Mouse (Mus musculus): ENCODE measurements at regions not wholly inside any gene's neighbourhood (a gene's known extent, or its start where the extent isn't known, plus 50 kb on each side); places are given as distances from the start of the nearest gene placed in this dataset.
A peak's percentile ranks its signal among the peaks of the same experiment; 100 is the strongest.
"Not testable (repeated sequence)": the region's sequence is repeated elsewhere in the genome, so short reads cannot be mapped to it uniquely, and the experiment has no call there.

GRCm38 (mm10) chr17:17197229-17197628 is 76.0 kb downstream of the Zfp97 start:
- not testable (repeated sequence) for ATAC-seq (ENCODE audit: extremely low read depth, insufficient number of reproducible peaks, low FRiP score, low TSS enrichment); H3K27me3 ChIP-seq (replicated peaks); H3K4me2 ChIP-seq; H3K4me1 ChIP-seq; H3K9ac ChIP-seq; H3K27ac ChIP-seq (replicated peaks); H3K4me3 ChIP-seq
- WGBS = 100% methylated on average over 1 of the region's 2 CpGs
- H3K9me3 ChIP-seq = peaks cover 48% of the 10 kb centered on the region
- peaks cover 51% of the 10 kb centered on the region for H3K36me3 ChIP-seq

DNA sequence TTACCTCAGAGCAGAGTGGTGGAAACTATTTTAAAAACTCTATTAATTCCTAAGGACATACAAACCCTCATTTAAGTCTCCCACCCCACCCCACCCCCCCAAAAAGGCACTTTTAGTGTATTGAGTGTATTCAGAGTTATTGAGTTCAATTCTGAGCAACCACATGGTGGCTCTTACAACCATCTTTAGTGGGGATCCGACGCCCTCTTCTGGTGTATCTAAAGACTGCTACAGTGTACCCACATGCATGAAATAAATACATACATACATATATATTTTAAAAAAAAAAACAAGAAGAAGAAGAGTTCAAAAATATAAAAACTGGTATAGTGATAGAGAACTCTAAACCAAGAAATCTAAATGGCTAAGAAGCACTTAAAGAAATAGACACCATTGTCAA is 107.9 kb downstream of the Zfp97 start:
- Histone ChIP-seq H3K4me1 (no peaks in the 10 kb centered on the region), H3K4me3 (no peak overlapping the region), H3K27ac (replicated peaks) (no peak overlapping the region), H3K4me2 (no peak overlapping the region), H3K36me3 (no peaks in the 10 kb centered on the region), H3K27me3 (replicated peaks) (no peaks in the 10 kb centered on the region), H3K9ac (no peak overlapping the region), H3K9me3 (no peaks in the 10 kb centered on the region)
- 15% methylated on average over 2 of the region's 2 CpGs for WGBS
- no peak for ATAC-seq (ENCODE audit: extremely low read depth, insufficient number of reproducible peaks, low FRiP score, low TSS enrichment)

DNA sequence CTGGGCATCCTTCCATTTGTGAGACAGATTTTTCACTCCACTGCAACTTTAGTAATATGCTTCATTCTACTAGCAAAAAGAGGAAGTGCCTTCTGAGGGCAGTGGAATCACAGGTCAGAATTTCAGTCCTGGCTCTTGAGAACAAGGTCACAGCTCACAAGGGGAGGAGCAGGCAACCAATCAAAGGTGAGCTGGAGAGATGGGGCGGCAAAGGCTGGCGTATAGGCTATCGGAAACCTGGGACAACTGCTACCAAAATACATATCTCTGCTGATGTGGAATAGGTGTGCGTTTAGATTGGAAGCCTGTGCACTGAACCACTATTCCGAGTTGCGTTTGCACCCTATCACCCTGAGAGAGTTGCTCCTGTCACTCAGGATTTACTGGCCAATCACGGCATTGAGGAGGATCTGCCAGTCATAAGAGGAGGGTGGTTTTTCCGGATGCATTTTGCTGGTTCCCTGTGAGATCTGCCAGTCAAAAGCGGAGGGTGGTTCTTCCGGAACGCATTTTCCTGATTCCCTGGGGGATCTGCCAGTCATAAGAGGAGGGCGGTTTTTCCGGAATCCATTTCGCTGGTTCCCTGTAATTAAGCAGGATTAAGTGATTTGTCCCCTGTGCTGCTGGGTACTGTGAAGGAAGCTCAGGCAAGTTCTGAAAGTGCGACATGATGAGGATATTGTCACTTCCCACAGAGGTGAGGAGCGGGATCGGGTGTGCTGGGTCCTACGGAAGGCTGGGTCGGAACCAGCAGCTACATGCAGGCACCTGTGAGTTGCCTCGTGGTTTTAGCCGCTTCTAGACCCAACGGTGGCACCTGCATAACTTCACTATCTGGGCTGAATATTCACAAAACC is 113.3 kb downstream of the Zfp97 start:
- H3K9me3 ChIP-seq = not testable (repeated sequence)
- H3K9ac ChIP-seq = peak overlapping the region; percentile 84
- under 1% methylated on average over 22 of the region's 22 CpGs for WGBS

DNA sequence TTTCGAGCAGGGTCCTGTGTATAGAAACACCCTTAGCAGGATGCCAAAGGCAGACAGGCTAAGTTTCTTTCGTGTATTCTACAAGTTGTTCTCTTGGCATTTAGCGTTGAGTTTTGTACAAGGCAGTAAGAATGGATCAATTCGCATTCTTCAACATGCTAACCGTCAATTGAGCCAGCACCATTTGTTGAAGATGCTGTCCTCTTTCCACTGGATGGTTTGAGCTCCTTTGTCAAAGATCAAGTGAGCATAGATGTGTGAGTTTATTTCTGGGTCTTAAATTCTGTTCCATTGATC is 113.9 kb downstream of the Zfp97 start:
- Histone ChIP-seq H3K9ac (peak overlapping the region; percentile 84), H3K4me2 (peak overlapping the region; percentile 77), H3K4me3 (peak overlapping the region; percentile 68), H3K27ac (replicated peaks) (peak overlapping the region; percentile 67; the same call in 1 of the 2 replicates)
- H3K4me1 ChIP-seq; H3K9me3 ChIP-seq; H3K27me3 ChIP-seq (replicated peaks); ATAC-seq (ENCODE audit: extremely low read depth, insufficient number of reproducible peaks, low FRiP score, low TSS enrichment); H3K36me3 ChIP-seq: not testable (repeated sequence)
- WGBS = 0% methylated on average over 5 of the region's 5 CpGs

More for the DNA sequence above, 113.3 kb downstream of the Zfp97 start:
- Histone ChIP-seq H3K4me3 (peak overlapping the region; percentile 68), H3K27ac (replicated peaks) (peak overlapping the region; percentile 83), H3K4me2 (peak overlapping the region; percentile 77)
- H3K36me3 ChIP-seq; H3K27me3 ChIP-seq (replicated peaks); H3K4me1 ChIP-seq: not testable (repeated sequence)
- ATAC-seq (ENCODE audit: extremely low read depth, insufficient number of reproducible peaks, low FRiP score, low TSS enrichment) = peak; percentile 100
